Mouse (Mus musculus) thymus, adult 2 months (tissue): ENCODE results near the gene Sirt7. TPM values are rescaled to one million over a fixed set of nuclear protein-coding genes. Genes with fewer than 3 reads are reported as not detected.

Experiments
- DNase-seq: peaks from one replicate; pipeline ENCODE4 v3.0.0; 2021
- H3K27ac ChIP-seq: fragments of 200-500 bp; 2 replicates; pipeline ENCODE4 v1.5.1; 2012; ENCODE audit warnings: low read length, control low read depth; ENCODE audit not compliant: control insufficient read depth, insufficient read depth
- H3K27me3 ChIP-seq: fragments of 200-500 bp; 2 replicates; pipeline ENCODE4 v1.6.1; 2012; ENCODE audit warnings: mild to moderate bottlenecking, low read length, moderate library complexity, mixed read lengths; ENCODE audit not compliant: control insufficient read depth, insufficient read depth
- H3K36me3 ChIP-seq: fragments of 200-500 bp; 2 replicates; pipeline ENCODE4 v1.6.1; 2012; ENCODE audit warnings: mild to moderate bottlenecking, low read length, moderate library complexity; ENCODE audit not compliant: control insufficient read depth, insufficient read depth
- H3K4me1 ChIP-seq: fragments of 200-500 bp; replicated peaks from 2 replicates; pipeline ENCODE4 v1.6.1; 2012; ENCODE audit warnings: low read length; ENCODE audit not compliant: control insufficient read depth, insufficient read depth
- H3K4me3 ChIP-seq: fragments of 200-500 bp; 2 replicates; pipeline ENCODE4 v1.5.1; 2012; ENCODE audit warnings: mild to moderate bottlenecking, low read length, control low read depth, moderate library complexity; ENCODE audit not compliant: control insufficient read depth, insufficient read depth
- CTCF ChIP-seq: fragments of 200-500 bp; IDR thresholded peaks from 2 replicates; pipeline ENCODE4 v1.5.1; 2012; ENCODE audit warnings: mild to moderate bottlenecking, control low read depth, low read length, moderate library complexity, borderline replicate concordance; ENCODE audit not compliant: control insufficient read depth, poor library complexity, insufficient read depth; ENCODE audit errors: extremely low read depth
- POLR2A ChIP-seq: fragments of 200-500 bp; IDR thresholded peaks from 2 replicates; pipeline ENCODE4 v1.6.1; 2012; ENCODE audit warnings: mild to moderate bottlenecking, low read length, control low read depth, moderate library complexity; ENCODE audit not compliant: control insufficient read depth, poor library complexity, insufficient read depth; ENCODE audit errors: extremely low read depth
- WGBS: fragments of 180-500 bp; shearing (Covaris S2); methylation state at CpG from one replicate; pipeline ENCODE4 v1.1.7; 2018; 5-methylcytosine and 5-hydroxymethylcytosine counted together
- polyA plus RNA-seq: library from polyadenylated mRNA; depleted of rRNA; stranded (reverse); fragments of >200 nt; gene quantifications from 2 replicates; pipeline ENCODE4 v1.2.3, GENCODE M21; 2012

The Sirt7 gene
- polyA plus RNA-seq, 1 experiment, result 184 TPM

DNA sequence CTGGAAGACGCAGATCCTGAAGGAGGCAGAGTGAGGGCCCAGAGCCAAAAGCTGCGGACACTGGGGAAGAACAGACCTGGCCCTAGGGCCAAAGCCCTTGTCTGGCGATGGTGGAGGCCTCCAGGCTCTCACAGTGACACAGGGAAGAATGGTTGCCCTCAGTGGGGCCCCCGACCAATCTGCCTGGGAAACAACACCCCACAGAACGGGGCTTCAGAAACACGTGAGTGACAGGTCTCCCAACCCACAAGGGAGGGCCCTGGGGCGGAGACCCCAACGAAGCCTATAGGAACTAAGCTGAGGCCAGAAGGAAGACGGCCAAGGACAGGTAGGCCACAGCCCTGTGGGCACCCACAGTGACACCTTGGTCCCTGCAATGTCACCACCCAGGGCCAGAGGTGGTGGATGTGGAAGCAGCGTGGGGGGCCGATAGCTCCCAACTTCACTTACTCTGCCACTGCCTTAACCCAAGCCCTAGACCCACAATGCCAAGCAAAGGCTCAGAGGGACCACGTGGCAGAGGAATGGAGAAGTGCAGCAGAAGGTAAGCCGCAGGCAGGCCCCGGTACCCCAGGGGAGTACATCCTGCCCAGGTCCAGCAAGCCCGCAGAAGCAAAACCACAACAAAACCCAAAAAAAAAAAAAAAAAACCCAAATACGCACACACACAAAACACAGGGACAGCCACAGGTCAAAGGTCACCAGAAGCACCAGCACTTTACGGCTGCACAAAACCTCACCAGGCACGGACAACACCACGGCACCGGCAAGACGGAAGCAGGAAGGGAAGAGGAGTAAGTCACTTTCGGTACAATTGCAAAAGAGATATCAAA lies 2.6 kb upstream of the Sirt7 start:
- peaks cover 6% of the 10 kb centered on the region for H3K36me3 ChIP-seq
- TF ChIP-seq POLR2A (0 out of 2 replicates have a peak, but pooled peaks have one; percentile 45), CTCF (no peak)
- H3K27ac ChIP-seq, result peak overlapping the region; percentile 81
- WGBS, result 17% methylated on average over 22 of the region's 22 CpGs
- peaks cover 72% of the 10 kb centered on the region for H3K4me1 ChIP-seq
- no peaks in the 10 kb centered on the region for H3K27me3 ChIP-seq
- peak; percentile 62 for DNase-seq
- peak overlapping the region; percentile 41 for H3K4me3 ChIP-seq

DNA sequence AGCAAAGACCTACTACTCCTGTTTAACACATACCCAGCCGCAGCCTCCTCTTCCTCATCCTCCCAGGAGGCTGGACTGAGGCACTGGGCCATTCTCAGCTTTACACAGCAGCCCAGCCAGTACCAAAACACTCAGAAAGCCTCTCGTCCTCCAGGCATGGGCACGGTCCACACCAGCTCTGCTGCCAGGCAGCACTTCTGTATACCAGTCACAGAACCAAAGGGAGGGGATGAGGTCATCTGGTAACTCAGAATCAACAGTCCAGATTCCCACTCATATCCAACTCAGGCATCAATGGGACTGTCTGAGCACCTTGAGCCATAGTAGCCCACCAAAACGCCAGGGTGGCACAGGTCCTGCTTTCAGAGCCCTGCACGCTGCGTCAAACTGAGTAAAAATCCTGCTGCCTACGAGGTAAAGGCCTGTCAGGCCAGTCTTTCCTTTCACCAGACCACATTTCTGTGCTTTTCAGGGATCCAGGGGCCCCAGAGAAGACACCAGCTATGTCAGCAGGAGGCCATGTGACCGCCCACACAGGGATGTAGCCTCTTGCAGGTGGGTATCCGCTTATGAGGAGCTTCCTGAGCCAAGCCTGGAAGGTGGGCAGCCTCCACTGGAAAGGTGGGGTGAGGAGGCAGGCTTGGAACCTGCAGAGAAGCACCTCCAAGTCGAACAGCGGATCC lies 1.9 kb upstream of the Sirt7 start:
- Histone ChIP-seq H3K4me3 (peak overlapping the region; percentile 41; the same call in 1 of the 2 replicates), H3K27ac (no peak overlapping the region; the same call in 1 of the 2 replicates), H3K4me1 (peaks cover 64% of the 10 kb centered on the region), H3K36me3 (peaks cover 12% of the 10 kb centered on the region), H3K27me3 (no peaks in the 10 kb centered on the region)
- TF ChIP-seq POLR2A (no peak), CTCF (no peak)
- 81% methylated on average over 11 of the region's 11 CpGs for WGBS
- DNase-seq, result no peak

DNA sequence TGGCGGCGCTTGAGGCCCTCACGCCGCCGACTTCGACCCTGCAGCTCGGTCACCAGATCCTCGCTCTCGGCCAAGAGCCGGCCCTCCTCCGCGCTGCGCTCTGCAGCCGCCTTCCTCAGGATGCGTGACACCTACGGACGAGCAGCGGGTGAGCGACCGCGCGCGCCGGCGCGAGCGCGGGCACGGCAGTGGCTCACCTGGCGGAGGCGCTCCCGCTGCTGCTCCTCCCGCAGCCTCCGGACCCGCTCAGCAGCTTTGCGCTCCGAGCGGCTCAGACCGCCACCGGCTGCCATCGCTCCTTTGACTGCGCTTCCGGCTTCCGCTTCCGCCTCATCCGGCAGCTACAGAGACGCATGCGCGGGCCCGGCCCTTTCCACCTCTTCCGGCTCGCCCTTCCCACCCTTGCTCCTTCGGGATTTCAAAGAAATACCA lies 344 bp downstream of the Sirt7 start:
- Histone ChIP-seq H3K4me3 (peak overlapping the region; percentile 72), H3K4me1 (peaks cover 45% of the 10 kb centered on the region), H3K27me3 (no peaks in the 10 kb centered on the region), H3K36me3 (peaks cover 26% of the 10 kb centered on the region), H3K27ac (peak overlapping the region; percentile 49; the same call in 1 of the 2 replicates)
- TF ChIP-seq POLR2A (peak; percentile 89), CTCF (0 out of 2 replicates have a peak, but pooled peaks have one; percentile 10)
- WGBS, result under 1% methylated on average over 53 of the region's 53 CpGs
- DNase-seq, result peak; percentile 86

DNA sequence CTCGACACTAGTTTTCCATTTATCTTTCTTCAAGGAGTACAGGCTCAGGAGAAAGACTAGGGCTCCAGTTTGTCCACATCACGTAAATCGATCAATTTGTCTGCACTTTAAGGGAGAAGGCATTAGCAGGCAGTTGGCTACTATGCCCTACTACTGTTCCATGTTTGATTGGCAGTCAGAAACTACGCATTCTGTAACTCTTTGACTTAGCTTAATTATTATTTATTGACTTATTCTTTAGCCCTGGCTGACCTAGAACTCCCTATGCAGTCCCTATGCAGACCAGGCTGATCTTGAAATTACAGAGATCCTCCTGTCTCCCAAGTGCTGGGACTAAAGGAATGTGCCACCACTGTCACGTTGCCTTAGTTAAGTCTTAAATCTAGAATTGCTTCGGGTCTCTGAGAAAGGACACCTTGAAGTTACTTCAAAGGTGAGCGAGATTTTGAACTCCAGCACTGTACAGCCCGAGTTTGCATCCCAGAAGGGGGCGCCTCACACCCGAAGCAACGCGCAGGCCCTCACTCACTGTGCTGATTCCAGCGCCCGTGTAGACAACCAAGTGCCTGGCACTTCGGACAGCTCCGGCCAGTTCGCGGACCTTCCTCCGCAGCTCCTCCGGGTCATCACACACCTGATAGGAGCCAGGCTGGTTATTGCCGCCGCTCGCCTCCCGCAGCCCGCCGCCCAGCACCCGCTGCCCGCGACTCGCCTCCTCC lies 920 bp downstream of the Sirt7 start:
- 0 out of 2 replicates have a peak overlapping the region, but pooled peaks have one; percentile 17 for H3K27ac ChIP-seq
- peak overlapping the region; percentile 72 for H3K4me3 ChIP-seq
- TF ChIP-seq POLR2A (no peak), CTCF (peak; percentile 75; the same call in 1 of the 2 replicates)
- peaks cover 26% of the 10 kb centered on the region for H3K36me3 ChIP-seq
- WGBS, result 13% methylated on average over 30 of the region's 30 CpGs
- H3K27me3 ChIP-seq, result no peaks in the 10 kb centered on the region
- DNase-seq, result peak; percentile 84
- H3K4me1 ChIP-seq, result peaks cover 40% of the 10 kb centered on the region

DNA sequence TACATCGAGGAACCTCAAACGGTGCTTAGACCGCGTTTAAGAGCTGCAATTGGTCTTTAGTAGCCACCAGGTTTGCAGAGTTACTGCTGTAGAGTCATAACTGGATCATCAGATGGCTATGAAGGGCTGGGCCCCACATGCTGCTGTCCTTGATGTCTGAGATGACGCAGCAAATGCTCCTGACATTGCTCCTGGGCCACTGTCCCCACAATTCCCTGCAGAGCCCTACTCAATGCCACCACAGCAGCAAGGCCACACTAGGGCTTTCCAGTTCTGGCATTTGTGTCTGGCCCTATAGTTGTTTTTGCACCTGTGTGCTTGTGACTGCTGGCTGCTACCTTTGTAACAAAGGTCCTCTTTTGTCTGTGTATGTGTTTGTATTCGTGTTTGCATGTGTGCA lies 2.2 kb downstream of the Sirt7 start:
- H3K4me3 ChIP-seq, result no peak overlapping the region
- H3K27me3 ChIP-seq, result no peaks in the 10 kb centered on the region
- no peak for TF ChIP-seq CTCF
- TF ChIP-seq POLR2A, result no peak
- no peak for DNase-seq
- H3K36me3 ChIP-seq, result peaks cover 32% of the 10 kb centered on the region
- WGBS, result 95% methylated on average over 6 of the region's 6 CpGs
- peaks cover 34% of the 10 kb centered on the region for H3K4me1 ChIP-seq
- H3K27ac ChIP-seq, result no peak overlapping the region

DNA sequence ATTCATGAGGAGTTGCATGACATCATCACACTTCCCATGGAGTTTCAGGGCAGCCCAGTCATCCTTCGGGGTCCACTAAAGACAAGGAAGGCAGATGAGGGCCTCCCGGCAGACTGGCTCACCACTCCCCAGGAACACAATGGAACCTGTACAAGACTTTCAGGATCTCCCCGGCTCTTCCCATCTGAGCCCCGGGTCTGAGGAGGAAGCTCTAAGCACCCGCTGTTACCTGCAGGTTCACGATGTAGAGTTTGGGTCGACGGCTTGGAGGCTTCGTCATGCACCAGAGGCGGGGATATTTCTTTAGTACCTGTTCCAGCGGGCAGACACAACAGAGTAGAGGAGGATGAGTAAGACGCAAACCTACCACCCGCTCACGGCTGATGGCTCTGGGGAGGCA lies 4.8 kb downstream of the Sirt7 start:
- Histone ChIP-seq H3K36me3 (peaks cover 32% of the 10 kb centered on the region), H3K4me3 (no peak overlapping the region), H3K27me3 (no peaks in the 10 kb centered on the region), H3K27ac (no peak overlapping the region), H3K4me1 (peaks cover 20% of the 10 kb centered on the region)
- TF ChIP-seq CTCF, result no peak
- TF ChIP-seq POLR2A, result no peak
- 96% methylated on average over 14 of the region's 14 CpGs for WGBS
- DNase-seq, result no peak
